Mouse (Mus musculus): ENCODE measurements around the gene Hist1h3c.

The Hist1h3c gene

DNA sequence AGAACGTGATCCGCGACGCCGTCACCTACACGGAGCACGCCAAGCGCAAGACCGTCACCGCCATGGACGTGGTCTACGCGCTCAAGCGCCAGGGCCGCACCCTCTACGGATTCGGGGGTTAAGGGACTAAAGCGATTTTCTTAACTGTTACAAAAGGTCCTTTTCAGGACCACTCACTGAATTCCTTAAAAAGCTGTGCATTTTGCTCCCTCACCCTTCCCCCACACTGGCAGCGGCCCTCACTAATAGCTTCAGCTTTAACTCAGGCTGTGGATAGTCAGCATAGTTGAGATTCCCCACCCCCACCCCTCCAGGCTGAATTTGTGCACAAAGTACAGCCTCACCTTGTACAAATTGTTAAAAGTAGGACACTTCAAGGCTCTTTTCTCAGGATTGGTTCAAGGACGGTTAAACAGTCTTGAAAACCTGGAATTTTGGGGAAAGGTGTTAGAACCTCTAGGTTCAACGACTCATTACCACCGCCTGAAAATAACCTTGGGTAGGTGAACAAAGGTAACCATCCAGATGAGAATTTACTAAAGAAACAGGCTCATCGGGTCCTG lies 11.9 kb upstream of the Hist1h3c start:
- peak; percentile 49 for DNase-seq (ENCODE audit: low read depth, low spot score)

DNA sequence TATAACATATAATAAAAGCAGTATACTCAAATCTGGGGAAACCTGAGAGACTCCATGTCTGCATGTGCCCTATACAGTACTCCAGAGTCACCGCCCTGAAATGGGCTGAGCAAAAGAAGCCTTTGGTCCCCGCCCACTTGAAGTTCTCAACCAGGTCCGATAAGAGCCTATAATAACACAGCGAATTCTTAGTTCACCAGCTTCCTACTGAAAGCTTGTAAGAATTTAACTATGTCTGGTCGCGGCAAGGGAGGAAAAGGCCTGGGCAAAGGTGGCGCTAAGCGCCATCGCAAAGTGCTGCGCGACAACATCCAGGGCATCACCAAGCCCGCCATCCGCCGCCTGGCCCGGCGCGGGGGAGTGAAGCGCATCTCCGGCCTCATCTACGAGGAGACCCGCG lies 11.4 kb upstream of the Hist1h3c start, which contains the start of gene Hist1h4b:
Gene Hist1h4b, plus strand, starts transcription at position 224 of the 400 bp plus-strand sequence.
- DNase-seq (ENCODE audit: low read depth, low spot score): peak; percentile 92

DNA sequence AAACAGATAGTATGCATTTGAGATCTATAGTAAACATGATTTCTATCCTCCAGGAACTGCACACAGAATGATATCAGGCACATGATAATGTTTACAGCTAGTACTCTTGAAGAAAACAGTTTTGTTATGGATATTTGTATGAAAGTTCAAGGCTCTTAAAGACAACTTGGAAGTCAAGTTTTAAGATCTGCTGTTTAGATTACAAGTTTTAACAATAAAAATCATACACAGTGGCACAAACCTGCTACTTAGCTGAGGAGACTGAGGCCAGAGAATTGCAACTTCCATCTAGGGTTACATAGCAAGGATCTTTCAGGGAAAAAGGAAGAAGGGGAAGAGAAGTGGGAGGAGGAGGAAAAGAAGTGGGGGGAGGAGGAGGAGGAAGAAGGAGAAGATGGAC lies 9.6 kb upstream of the Hist1h3c start:
- no peak for DNase-seq (ENCODE audit: low read depth, low spot score)

DNA sequence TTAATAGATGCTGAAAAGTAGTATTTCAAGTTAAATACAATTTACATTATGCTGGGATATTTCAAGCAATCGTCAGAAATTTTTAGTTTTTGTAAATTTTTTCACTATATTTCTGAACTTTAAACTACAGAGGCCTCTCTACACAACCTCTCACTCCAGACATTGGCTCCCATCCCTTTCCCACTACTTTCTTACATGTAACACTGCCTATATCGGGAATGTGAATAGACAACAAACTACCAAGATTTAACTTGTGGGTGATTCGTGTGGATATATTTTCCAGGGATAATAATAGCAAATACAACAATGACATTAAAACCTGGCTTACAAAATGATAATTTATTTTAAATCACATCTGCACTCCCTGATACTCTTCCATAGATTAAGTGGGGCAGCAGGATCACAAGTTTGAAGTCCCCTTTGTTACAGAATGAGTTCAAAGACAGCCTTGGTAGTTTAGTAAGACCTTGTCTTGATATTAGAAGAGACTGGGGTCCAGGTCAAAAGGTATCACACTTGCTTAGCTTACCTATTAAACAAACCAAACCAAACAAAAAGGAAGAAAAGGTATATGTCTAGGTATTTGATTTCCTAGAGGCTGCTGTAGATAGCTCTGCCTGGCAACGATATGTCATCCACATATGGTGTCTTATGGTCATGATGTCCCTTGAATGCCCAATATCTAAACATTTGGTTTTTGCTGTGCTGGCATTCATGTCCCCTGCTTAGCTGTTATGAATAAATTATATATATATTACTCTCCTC lies 8.1 kb upstream of the Hist1h3c start:
- no peak for DNase-seq (ENCODE audit: low read depth, low spot score)

DNA sequence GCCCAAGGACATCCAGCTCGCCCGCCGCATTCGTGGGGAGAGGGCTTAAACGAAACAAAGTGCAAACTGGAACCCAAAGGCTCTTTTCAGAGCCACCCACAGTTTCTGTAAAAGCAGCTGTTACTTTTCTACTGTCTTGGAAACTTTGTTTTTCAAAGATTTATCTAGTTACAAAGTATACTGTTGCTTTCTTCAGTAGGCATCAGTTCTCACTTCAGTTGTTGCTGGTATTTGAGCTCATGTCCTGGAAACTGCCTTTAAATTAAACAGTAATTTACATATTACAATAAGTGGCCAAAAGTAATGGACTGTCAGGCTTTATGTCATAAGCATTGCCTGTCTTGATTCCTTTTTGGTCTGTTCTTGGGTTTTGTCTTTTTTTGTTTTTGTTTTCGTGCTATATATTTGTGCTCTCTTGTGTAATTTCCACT lies 7.4 kb upstream of the Hist1h3c start:
- no peak for DNase-seq (ENCODE audit: low read depth, low spot score)

DNA sequence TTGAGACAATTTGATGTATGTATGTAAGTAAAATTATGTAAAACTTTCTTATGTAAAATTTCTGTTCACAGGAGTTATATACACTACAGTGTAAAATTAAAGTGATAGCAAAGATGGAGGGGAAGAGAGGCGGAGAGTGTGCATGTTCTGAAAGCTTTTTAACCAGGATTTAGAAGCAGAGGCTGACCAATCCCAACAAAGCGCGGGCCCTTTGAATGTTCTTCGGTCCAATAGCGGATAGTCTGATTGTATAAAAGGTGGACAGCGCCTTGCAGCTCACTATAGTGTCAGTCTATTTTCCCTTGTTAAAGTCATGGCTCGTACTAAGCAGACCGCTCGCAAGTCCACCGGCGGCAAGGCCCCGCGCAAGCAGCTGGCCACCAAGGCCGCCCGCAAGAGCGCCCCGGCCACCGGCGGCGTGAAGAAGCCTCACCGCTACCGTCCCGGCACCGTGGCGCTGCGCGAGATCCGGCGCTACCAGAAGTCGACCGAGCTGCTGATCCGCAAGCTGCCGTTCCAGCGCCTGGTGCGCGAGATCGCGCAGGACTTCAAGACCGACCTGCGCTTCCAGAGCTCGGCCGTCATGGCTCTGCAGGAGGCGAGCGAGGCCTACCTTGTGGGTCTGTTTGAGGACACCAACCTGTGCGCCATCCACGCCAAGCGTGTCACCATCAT lies 6.8 kb upstream of the Hist1h3c start, which contains the start of gene Hist1h3b:
Gene Hist1h3b, plus strand, starts transcription at position 201 of the 675 bp plus-strand sequence.
- DNase-seq (ENCODE audit: low read depth, low spot score): peak; percentile 85

DNA sequence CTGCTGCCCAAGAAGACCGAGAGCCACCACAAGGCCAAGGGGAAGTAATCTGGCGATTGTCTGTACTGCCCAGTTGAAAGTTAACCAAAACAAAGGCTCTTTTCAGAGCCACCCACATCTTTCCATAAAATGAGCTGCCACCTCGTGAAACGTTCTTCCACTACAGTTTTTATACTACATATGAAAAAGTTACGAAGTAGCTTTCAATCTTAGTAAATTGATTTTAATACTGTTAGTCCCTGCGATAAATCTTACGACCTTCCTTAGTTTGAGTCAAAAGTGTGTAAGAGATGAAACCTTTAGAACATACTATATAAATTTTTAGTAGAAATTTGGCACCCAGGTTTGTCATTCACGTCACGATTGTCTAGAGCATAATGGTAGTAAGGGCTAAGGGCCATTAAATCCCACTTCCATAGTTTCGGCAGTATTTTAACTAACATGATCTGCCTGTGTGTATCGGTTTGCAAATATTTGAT lies 6.1 kb upstream of the Hist1h3c start:
- peak; percentile 54 for DNase-seq (ENCODE audit: low read depth, low spot score)

DNA sequence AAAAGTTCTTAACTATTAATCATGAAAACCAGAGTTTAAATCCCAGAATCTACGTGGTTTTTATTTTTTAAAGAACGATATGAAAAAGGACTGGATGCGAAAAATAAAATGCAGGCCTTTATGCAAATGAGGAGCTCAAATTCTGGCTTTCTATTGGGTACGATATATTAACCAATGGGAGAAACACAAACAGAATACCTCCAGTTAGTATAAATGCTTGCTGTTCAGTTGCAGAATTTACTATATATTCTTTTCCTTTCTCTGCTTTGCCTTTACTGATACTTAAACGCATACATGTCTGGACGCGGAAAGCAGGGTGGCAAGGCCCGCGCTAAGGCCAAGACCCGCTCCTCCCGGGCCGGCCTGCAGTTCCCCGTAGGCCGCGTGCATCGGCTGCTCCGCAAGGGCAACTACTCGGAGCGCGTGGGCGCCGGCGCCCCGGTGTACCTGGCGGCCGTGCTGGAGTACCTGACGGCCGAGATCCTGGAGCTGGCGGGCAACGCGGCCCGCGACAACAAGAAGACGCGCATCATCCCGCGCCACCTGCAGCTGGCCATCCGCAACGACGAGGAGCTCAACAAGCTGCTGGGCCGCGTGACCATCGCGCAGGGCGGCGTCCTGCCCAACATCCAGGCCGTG lies 5.6 kb upstream of the Hist1h3c start, which contains the start of gene Hist1h2ab:
Gene Hist1h2ab, plus strand, starts transcription at position 288 of the 639 bp plus-strand sequence.
- DNase-seq (ENCODE audit: low read depth, low spot score): peak; percentile 76

DNA sequence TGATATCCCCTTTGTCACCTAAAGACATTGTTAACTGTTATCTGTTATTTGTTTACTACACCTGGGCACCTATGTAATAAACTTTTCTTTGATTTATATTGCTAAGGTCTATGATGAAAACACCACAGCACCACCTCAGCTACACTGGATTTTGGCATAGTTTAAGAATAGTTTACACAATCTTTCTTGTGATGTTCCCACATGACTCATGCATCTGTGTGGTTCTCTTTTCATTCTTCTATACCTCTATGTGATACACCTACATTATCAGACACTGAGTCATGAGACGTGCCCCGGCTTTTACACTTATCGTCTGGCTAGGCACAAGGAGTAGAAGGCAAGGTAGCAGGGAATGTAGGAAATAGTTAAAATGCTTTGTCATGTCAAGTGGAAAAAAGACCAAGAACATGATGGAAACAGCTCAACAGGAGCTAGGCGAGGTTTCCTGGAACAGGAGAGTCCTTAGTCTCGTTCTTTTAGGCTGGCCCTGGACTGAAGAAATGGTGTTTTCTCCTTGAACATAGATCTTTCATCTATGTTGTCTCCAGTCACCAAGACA lies 4.2 kb upstream of the Hist1h3c start:
- no peak for DNase-seq (ENCODE audit: low read depth, low spot score)

DNA sequence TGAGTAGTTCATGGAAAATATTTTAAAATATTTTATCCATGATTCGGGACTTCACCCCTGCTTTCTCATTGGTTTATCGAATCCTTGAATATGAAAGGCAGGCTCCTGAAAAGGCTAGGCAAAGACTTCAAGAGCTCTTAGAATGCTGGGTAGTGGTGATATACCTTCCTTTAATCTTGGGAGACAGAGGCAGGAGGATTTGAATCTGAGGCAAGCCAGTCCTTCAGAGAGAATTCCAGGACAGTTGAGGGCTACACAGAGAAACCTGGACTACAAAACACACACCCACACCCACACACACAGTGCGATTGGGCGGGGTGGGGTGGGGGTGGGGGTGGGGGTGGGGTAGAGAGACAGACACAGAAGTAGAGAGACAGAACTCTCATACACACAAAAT lies 2.5 kb upstream of the Hist1h3c start:
- no peak for DNase-seq (ENCODE audit: low read depth, low spot score)

DNA sequence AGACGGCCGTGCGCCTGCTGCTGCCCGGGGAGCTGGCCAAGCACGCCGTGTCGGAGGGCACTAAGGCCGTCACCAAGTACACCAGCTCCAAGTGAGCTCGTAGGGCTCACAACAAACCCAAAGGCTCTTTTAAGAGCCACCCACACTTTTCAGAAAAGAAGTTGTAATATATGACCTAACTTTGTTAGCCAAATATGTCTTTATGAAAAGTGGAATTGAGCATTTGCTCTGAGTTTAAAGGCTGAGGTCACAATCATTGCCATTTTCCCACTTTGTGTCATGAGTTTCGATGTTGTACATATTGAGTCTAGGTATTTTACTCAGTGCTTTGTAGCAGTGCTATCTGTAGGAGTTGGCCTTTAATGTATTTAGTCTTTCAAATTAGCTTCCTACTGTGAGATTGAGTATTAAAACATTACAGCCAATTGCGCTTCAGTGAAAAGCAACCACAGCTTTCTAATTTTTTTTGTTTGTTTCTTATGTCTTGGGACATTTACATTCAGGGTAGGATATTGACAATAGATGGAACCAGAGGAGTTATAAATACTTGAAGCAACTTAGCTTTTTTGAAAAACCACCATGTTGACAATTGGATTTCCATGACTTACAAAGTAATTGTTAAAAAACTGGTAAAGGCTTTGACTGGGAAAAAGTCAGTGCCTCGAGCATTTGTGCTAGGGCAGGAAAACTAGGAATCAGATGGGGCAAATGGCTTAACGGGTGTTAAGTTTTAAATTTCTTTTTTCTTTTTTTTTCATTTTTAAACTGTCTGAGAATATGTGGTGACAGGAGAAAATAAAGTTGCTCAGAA lies 1.9 kb upstream of the Hist1h3c start:
- peak; percentile 45 for DNase-seq (ENCODE audit: low read depth, low spot score)

DNA sequence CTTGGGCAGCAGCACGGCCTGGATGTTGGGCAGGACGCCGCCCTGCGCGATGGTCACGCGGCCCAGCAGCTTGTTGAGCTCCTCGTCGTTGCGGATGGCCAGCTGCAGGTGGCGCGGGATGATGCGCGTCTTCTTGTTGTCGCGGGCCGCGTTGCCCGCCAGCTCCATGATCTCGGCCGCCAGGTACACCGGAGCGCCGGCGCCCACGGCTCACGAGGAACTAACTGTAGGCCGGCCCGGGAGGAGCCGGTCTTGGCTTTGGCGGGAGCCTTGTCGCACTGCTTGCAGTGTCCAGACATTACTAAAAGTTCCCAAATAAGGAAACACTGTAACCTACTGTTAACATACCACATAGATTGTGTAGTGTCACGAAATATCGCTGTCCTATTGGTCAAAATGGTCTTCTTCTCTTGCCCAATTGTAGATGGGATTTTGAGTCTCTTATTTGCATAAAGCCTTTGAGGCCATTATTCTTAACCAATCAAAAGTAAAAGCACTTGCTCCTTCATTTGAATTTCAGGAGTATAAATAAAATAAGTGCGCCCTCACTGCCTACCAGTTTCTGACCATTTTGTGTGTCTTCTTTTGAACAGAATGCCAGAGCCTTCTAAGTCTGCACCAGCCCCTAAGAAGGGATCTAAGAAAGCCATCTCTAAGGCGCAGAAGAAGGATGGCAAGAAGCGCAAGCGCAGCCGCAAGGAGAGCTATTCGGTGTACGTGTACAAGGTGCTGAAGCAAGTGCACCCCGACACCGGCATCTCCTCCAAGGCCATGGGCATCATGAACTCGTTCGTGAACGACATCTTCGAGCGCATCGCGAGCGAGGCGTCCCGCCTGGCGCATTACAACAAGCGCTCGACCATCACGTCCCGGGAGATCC lies 1.0 kb upstream of the Hist1h3c start, which contains the start of gene Hist1h2bb:
Gene Hist1h2bb, plus strand, starts transcription at position 534 of the 880 bp plus-strand sequence.
- DNase-seq (ENCODE audit: low read depth, low spot score): peak; percentile 91

DNA sequence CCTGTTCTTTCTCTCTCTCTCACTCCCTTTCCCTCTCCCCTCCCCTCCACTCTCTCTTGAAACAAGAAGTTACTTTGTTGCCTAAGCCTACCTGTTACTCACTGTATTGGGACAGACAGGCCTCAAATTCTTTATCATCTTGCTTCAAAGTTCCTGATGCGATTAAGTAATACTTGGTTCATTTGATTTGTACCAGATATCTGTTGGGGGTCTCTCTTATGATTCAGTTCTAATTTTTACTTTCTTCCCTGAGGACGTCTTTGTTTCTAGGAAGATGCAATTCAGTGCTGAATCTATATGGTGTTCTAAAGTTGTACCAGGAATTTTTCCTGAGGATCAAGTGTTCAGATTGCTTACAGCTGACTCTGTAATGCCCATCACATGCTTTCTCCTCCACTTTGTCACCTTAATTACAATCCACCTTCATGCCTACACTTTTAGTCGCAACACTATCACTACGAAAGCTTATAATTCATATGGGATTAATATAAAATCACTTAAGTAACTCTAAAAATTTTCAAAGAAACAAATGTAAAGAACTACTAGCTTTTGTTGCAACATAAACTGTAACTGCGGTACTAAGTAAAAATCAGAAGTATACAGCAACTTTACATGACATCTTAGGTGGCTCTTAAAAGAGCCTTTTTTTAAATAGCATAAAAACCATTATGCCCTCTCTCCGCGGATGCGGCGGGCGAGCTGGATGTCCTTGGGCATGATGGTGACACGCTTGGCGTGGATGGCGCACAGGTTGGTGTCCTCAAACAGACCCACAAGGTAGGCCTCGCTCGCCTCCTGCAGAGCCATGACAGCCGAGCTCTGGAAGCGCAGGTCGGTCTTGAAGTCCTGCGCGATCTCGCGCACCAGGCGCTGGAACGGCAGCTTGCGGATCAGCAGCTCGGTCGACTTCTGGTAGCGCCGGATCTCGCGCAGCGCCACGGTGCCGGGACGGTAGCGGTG lies 701 bp downstream of the Hist1h3c start:
- DNase-seq (ENCODE audit: low read depth, low spot score): no peak

DNA sequence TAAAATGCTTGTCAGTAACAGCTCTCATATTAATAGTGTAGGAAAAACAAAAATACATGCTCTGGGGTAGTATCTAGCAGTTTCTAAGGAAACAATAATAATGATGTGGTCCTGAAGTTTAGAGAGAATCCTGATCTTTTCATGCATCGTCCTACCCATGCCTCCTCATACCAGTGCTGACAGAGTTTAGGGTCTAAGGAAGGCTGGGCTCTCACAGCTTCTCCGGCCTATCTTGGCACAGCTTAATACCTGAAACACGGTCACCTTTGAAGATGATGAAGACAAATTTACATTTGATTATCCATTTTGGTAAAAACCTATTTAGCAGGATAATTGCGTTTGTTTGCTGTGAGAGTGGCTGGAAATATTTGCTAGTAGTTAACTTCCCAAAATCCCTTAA lies 1.4 kb downstream of the Hist1h3c start:
- no peak for DNase-seq (ENCODE audit: low read depth, low spot score)

DNA sequence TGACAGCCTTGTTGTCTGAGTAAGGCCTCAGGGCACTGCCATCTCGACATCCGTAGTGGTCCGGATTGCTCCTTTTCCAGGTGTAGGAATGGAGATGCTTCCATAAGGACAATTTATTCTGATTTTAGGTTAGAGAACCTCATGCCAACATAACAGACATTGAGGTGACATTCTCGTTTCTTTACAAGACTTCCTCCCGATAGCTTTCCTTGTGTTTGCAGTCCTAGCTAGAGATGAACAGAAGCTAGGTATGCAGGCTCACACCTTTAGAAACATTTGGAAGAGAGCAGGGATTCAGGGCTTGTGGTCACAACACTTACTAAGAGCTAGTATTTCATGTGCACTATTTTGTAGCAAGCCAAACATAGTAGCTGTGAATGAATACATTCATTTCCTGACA lies 2.2 kb downstream of the Hist1h3c start:
- no peak for DNase-seq (ENCODE audit: low read depth, low spot score)

DNA sequence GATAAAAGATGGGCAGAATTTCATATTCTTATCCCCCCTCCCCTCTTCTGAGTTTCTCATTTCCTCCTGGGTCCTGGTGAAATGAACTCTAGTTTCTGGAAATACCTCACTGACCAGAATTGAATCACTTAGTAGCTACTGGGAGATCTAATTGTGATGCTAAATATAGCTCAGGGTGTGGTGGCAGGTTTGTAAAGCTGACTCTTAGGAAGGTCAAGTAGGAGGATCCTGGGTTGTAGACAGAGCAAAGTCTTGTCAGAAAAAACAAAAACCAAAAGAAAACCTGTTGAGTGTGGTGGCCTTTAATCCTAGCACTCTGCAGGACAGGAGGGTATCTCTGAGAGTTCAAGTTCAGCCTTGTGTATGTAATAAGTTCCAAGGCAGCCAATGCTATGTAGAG lies 3.4 kb downstream of the Hist1h3c start:
- DNase-seq (ENCODE audit: low read depth, low spot score): no peak

DNA sequence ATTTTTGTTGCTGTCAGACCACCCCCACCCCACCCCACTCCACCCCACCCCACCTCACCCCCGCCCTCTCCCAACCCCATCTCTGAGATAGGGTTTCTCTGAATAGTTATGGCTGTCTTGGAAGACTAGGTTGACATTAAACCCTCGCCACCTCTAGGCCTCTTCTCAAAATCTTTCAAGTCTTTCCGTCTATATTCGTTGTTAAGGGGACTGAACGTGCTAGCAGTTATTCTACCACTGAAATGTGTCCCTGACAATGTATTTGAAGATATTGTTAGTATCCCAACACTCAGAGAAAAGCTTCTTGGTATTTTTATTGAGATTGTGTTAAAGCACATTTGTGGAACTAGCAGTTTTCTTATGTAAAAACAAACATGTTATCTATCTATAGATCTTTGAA lies 4.5 kb downstream of the Hist1h3c start:
- DNase-seq (ENCODE audit: low read depth, low spot score): no peak

DNA sequence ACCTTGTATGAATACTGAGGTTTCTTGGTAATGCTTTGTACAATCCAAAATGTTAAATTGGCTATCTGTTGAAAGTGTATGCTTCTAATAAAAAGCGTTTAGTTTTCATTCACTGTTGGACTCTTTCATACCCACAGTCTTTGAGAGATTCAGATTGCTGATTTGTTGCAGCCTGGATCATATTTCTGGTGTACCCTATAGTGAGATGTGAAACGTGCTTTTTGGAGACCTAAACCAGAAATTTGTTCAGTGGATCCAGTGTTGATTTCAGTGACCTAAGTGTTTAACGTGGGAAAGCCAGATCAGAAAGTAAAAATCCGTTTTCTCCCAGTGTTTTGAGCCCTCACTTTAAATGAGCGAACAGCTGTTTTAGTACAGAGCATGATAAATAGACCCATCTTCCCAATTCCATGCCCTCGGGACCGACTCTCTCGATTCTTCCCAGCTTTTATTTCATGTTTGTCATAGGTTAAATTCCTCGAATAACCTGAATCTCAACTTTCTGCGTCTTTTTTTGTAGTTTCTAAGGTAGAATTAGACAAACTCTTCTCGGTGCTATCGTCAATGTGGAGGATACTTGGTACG lies 5.1 kb downstream of the Hist1h3c start:
- DNase-seq (ENCODE audit: low read depth, low spot score): no peak

All from CD4-positive helper T cell, adult 2 months (primary cell).